Mouse (Mus musculus) heart, postnatal 4 days (tissue): ENCODE measurements at regions not wholly inside any gene's neighbourhood (a gene's known extent, or its start where the extent isn't known, plus 50 kb on each side); places are given as distances from the start of the nearest gene placed in this dataset.

Source experiments
- DNase-seq: peaks from one replicate; pipeline ENCODE4 v3.0.0; 2021

GRCm38 (mm10) chr9:122437464-122437863 is 86.1 kb downstream of the Abhd5 start:
- DNase-seq = no peak

DNA sequence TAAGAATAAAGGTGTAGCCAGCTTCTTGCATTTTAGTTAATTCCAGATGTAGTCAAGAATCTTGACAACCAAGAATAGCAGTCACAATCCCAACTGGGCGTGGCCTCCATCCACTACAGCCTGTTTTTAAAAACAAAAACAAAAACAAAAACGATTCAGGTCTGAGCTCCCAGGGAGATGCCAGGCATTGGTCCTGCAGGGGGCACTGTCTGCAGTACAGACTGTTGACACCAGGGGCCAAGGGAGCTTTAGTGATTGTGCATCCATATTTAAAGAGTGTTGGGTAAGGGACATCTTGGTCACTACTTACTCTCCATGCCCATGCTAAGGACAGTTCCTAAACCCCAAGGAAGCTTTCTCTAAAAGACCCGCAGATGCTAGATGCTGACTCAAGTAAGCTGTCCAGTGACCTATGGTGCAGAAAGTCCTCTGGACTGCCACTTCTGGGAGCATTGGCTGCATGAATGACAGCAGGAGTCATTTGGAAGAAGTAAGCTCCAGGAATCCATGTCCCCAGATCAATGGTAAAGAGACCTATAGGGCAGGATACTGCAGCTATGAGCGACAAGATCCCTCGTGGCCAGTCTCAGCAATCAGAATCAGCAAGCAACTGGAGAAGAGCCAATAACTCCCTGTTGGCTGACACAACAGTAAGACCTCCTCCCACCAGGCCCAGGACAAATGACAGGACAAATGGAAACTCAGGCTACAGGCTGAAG is 95.1 kb downstream of the Abhd5 start:
- DNase-seq = no peak

- DNase-seq = no peak
Observed at GRCm38 (mm10) chr9:122447568-122447967, 96.2 kb downstream of the Abhd5 start.

GRCm38 (mm10) chr9:122448342-122448741 is 96.9 kb downstream of the Abhd5 start:
- DNase-seq = no peak

DNA sequence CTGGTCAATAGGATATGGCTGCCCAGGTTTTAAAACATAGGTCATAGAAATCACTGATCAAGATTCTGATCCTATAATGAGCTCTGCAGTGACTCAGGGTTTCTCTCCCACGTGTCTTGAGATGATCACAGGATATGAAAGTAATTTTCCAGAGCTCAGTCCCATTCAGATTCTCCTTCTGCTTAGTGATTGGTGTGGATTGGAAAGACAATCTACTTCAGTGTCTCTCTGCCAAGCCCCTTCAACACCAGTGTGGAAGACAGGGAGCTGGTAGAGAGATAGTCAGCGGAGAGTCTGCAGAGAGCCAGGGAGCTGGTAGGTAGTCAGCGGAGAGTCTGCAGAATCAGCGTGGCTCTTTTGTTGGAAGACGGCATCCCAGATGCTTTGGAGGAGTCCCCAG is 99.1 kb downstream of the Abhd5 start:
- DNase-seq = no peak

DNA sequence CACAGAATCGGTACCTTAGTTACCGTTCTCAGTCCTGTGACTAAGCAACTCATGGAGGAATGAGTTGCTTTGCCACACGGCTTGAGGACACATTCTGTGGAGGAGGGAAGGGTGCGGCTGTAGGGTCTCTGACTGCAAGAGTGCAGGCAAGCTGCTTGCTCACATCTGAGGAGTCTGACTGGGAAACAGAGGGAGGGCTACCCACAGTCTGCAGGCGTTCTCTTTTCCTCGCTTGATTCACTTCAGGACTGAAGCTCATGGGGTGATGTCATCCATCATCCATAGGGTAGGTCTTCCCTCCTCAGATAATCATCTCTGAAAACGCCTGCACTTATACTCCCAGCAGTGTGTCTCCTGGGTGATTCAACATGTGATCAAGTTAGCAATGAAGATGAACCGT is 103.9 kb downstream of the Abhd5 start:
- DNase-seq = no peak

DNA sequence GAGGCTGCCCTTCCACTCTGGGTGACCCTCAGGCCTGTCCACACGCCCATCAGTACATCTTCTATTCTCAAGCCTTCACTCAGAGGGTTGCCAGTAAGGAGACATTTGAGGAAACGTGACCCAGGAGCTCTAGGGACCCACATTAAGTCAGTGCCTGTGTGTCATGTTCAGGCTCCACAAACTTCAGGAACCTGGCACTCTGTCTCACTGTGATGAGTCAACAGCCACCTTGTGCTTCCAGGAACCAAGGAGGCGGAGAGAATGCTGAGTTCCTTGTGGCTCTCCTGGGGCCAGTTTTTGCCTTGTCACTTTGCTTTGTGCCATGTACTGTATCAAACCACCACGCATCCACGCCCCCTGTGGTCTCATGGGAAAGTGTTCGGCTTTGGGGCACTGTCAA is 104.4 kb downstream of the Abhd5 start:
- DNase-seq = no peak

GRCm38 (mm10) chr9:122459491-122459890 is 108.1 kb downstream of the Abhd5 start:
- DNase-seq = no peak

- no peak for DNase-seq
Observed at GRCm38 (mm10) chr9:122471539-122471938, 120.1 kb downstream of the Abhd5 start.

- DNase-seq = peak; percentile 65
Observed at GRCm38 (mm10) chr9:122476356-122476755, 124.9 kb downstream of the Abhd5 start.

GRCm38 (mm10) chr9:122487001-122487400 is 135.6 kb downstream of the Abhd5 start:
- no peak for DNase-seq

GRCm38 (mm10) chr9:122494691-122495090 is 143.3 kb downstream of the Abhd5 start:
- no peak for DNase-seq

DNA sequence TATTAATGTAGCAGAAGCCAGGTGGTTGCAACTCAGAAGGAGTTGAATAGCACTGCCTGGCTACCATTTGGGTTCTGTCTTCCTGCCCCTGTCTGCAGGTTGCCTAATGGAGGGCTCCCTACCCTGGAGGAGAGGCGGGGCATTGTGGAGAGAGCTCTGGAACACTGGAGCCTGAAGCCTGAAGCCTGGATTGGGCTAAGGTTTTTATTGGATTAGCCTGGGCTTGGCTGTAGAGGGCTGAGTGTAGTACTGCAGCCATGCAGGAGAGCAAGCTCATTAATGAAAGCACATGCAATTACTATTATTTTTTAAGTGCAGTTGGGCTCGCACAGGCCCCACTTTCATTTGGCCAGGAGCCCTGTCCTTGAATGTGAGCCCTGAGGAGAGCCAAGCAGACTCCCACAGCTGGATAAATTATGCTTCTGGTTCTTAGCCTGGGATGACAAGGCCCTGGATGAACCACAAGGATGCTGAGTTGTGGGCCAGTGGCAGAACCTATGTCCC is 145.1 kb downstream of the Abhd5 start:
- DNase-seq = peak; percentile 7

DNA sequence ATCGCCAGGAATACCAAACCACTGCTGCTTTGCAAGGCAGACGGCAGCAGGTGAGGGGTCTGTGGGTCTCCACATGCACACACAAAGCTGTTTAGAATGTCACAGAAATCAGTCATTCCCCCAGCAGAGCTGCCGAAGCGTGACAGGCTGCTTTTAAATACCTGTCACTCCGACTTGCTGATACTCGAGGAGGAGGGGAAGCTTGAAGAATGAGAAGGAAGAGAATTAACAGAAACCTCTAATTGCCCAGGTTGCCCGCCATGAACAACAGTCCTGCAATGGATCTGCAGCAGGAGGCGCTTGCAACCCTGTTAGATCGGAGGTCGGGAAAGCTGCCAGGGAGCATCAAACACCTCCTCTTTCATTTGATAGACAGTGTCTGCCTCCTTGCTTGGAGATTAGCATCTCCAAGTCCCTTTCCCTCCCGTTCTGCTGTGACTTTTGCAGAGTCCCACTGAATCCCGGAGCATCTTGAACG is 150.5 kb downstream of the Abhd5 start:
- DNase-seq = no peak

GRCm38 (mm10) chr9:122521569-122521968 is 170.2 kb downstream of the Abhd5 start:
- DNase-seq = peak; percentile 6

- DNase-seq = no peak
Observed at GRCm38 (mm10) chr9:122525621-122526055, 174.2 kb downstream of the Abhd5 start.

- no peak for DNase-seq
Observed at GRCm38 (mm10) chr9:122528267-122528666, 176.9 kb downstream of the Abhd5 start.

DNA sequence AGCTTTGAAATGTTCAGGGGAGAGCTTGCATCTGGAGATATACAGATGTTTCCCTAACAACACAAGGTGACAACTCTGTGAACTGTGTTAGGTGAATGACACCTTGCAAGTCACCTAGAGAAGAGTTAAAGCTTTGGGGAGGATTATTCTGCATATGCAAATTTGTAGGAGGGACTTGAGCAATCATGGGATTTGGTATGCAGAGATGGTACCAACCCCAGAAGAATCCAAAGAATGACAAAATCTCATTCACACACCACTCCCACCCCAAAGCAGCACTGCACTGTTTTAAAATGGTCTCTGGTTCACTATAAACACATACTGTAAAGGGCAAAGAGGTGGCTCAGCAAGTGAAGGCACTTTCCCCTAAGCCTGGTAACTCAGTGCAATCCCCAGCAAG is 178.3 kb downstream of the Abhd5 start:
- DNase-seq = no peak

- no peak for DNase-seq
Observed at GRCm38 (mm10) chr9:122531806-122532205, 180.4 kb downstream of the Abhd5 start.

DNA sequence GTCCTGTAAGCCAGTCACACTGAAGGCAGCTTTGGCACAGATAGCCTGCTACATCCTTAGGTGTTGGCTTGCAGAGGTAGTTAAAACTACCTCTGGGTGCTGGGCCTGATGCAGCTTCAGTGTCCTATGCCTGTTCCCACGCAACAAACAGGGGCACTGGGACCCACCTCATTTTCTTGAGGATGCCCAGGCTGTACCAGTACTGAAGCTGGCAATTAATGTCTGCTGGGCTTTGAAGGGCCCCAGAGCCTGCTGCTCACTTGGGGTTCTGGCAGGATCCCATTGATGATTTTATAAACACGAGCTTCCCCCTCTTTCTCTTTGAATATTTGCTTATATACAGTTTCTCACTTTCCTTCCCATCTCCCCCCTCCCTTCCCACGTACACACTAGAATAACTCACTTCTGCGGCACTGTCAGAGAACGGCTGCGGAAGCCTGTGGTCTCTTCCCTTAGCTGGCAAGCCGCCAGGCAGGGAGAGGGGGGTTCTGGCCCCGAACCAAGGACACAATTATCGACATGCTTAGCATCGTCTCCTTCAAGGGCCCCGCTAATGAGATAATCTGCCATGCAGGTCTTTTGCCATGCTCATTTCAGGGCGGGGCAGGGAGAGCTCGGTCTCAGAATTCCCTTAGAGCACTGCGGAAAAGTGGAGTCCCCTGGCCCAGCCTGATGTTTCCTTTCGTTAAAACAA is 182.9 kb downstream of the Abhd5 start:
- DNase-seq = peak; percentile 6

GRCm38 (mm10) chr9:122534965-122535364 is 183.6 kb downstream of the Abhd5 start:
- no peak for DNase-seq

GRCm38 (mm10) chr9:122540091-122540490 is 188.7 kb downstream of the Abhd5 start:
- peak; percentile 10 for DNase-seq

DNA sequence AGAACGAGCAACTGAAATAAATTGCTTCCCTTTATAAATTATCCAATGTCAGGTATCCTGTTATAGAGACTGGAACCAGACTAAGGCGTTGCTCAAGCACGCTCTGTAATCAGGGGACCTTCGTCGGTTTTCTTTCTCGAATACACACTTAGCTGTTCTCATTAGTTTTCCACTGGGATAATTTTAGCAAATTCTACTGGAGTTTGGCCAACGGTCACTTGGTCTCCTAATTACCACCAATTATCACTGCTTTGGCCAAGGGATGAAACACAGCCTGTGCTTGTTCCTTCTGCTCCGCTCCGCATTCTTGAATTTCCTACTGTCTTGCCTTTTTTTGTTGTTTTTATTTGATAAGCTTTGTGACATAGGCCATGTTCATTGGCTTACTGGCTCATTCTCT is 191.1 kb upstream of the Topaz1 start:
- DNase-seq = no peak

DNA sequence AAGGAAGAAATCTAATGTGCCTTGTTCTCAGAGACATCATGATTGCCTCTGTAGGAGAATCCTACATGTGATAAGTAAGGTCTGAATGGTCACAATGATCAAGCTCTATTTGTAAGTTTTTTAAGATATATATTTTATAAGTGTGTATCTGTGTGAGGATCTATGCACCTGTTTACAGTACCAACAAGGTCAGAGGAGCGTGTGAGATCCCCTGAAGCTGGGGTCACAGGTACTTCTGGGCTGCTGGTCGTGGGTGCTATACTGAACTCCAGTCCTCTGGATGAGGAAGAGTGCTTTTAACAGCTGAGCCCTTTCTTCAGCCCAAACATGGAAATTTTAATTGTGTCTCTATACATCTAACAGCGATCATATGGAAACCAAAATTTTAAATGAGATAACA is 181.1 kb upstream of the Topaz1 start:
- no peak for DNase-seq
